Mouse (Mus musculus) thymus, adult 2 months (tissue): Measurements from ENCODE around the gene Dnajc11.

ENCODE experiments used
- CTCF ChIP-seq: fragments of 200-500 bp; IDR thresholded peaks from 2 replicates; pipeline ENCODE4 v1.5.1; 2012; ENCODE audit warnings: mild to moderate bottlenecking, control low read depth, low read length, moderate library complexity, borderline replicate concordance; ENCODE audit not compliant: control insufficient read depth, poor library complexity, insufficient read depth; ENCODE audit errors: extremely low read depth
- POLR2A ChIP-seq: fragments of 200-500 bp; IDR thresholded peaks from 2 replicates; pipeline ENCODE4 v1.6.1; 2012; ENCODE audit warnings: mild to moderate bottlenecking, low read length, control low read depth, moderate library complexity; ENCODE audit not compliant: control insufficient read depth, poor library complexity, insufficient read depth; ENCODE audit errors: extremely low read depth

GRCm38 (mm10) chr4:151894926-151895325 is 38.6 kb upstream of the Dnajc11 start:
- TF ChIP-seq CTCF: no peak
- no peak for TF ChIP-seq POLR2A
